Mouse (Mus musculus): Measurements from ENCODE around the gene Myl3. TPM values are rescaled to one million over a fixed set of nuclear protein-coding genes. Genes with fewer than 3 reads are reported as not detected.

The Myl3 gene
- 100 to 1,000 TPM; 322 to 324 TPM for total RNA-seq (2021)
- long read RNA-seq, experiment 1, transcript Myl3-201 (7 exons, 937 nt): major isoform, 213 of 248 reads
- long read RNA-seq, experiment 1, partial matches to known transcripts: 24 of 248 reads
- long read RNA-seq, experiment 1, other reads (novel, unspliced or antisense): 10 of 248 reads
- long read RNA-seq, experiment 2, transcript Myl3-201 (7 exons, 937 nt): major isoform, 213 of 243 reads
- long read RNA-seq, experiment 2, partial matches to known transcripts: 14 of 243 reads
- long read RNA-seq, experiment 2, other reads (novel, unspliced or antisense): 15 of 243 reads

DNA sequence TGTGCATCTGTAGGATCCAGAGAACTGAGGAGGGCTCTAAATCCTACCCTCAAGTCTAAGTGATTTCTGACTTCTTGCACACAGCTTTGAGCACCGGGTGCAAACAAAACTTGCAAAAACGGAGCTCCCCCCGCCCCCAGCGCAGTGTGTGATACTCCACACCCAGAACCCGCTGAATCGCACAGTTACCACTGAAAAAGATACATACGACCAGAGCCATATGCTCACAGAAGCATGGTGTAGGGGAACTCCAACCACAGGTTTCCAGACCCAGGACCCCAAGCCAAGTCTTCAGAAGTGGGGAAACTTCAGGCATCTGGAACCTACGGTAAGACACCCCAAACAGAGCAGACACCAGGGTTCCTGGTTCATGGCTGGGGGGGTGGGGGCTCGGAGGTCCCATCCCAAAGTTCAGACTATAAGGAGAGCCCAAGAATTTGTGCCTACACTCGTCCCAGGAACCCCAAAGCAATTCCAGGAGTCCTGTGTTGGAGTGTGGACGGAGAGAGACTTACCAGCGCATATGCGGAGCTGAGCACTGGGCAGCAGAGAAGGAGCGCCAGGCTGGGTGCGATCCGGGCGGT is at the start of gene Myl3:
TSS of gene Myl3 (plus strand) at position 151 of the 584 bp plus-strand sequence.
- no peak for DNase-seq (ENCODE audit: low spot score in 2 of 2)

GRCm38 (mm10) chr9:110695165-110695755 is 46.4 kb upstream of the Myl3 start:
- no peak for DNase-seq (ENCODE audit: low spot score in 2 of 2)

DNA sequence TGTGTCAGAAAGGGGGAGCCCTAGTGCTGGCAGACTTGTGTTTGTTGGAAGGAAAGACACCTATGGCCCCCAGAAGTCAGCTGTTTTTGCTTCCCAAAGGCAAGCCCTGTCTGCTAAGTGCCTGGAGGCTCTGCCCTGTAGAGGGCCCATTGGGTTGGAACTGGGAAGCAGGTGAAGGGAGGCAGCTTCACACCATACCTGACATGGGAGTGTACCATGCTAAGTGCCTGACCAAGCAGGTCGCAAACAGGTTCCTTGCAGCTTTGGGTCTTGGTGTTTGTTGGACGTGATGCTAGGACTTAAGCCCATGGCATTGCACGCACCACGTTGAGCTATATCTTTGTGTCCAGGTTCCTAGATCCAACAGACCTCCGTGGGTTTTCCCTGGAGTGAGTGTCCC is 45.2 kb upstream of the Myl3 start:
- no peak for DNase-seq (ENCODE audit: low spot score in 2 of 2)

GRCm38 (mm10) chr9:110697465-110697864 is 44.2 kb upstream of the Myl3 start:
- DNase-seq (ENCODE audit: low spot score in 2 of 2): no peak

- no peak for DNase-seq (ENCODE audit: low spot score in 2 of 2)
These were observed 42.1 kb upstream of the Myl3 start for GRCm38 (mm10) chr9:110699574-110699973.

DNA sequence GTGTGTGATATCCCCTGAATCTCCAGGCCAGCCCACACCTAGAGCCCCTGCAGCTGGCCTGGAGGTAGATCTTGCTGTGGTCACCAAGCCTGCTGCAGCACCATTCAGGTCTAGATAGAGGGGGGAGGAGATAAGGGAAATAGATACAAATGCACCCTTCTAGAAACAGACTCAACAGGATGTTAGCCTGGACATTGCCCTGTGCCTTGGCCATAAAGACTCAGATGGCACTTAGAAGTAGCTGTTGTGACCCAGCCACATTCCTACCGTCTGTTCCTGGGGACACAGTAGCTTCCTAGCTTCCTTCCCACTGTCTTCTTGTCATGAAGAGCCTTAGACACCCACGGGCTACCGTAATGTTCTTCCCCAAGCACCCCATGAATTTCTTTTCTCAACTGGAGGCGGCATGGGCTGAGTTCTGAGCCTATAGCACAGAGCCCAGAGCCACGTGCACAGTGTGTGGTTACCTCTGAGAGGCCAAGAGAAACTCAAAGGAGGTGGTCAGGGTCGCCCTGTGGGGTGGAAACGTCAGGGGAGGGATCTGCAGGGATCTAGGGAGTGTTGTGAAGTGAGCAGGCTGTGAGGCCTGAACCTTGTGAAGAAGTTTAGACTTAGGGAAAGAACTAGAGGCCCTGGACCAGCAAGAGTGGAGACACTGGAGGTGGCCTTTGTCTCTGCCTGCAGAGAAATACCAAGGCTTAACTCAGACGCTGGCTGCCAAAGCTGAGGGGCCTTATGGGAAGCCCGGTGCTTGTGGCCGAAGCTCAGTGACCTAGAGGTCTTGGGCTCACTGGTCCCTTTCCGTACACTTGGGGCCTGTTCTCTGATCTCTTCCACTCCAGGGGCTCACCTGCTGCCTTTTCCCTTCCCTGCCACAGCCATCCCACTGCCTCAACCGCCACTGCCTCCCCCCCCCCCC is 40.3 kb upstream of the Myl3 start:
- no peak for DNase-seq (ENCODE audit: low spot score in 2 of 2)

- no peak for DNase-seq (ENCODE audit: low spot score in 2 of 2)
These were observed 38.8 kb upstream of the Myl3 start for GRCm38 (mm10) chr9:110702848-110703247.

GRCm38 (mm10) chr9:110703951-110704350 is 37.7 kb upstream of the Myl3 start:
- no peak for DNase-seq (ENCODE audit: low spot score in 2 of 2)

DNA sequence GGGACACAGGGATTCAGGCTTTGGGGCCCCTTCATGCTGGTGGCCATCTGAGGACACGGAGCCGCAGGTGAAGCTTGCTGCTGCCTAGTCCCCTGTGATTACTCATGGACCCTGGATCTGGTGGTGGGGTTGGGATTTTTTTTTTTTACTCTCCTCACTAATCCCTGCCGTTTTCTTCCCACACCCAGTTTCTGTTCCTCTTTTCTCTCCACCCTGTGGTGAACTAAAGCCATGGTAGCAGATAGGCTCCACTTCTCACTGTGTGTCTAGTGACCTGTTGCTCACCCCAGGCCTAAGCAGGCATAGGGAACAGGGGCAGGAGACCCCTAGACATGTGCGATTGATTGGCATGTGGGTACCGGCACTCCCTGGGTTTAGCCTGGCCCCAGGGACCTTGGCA is 34.9 kb upstream of the Myl3 start:
- DNase-seq (ENCODE audit: low spot score in 2 of 2): no peak

DNA sequence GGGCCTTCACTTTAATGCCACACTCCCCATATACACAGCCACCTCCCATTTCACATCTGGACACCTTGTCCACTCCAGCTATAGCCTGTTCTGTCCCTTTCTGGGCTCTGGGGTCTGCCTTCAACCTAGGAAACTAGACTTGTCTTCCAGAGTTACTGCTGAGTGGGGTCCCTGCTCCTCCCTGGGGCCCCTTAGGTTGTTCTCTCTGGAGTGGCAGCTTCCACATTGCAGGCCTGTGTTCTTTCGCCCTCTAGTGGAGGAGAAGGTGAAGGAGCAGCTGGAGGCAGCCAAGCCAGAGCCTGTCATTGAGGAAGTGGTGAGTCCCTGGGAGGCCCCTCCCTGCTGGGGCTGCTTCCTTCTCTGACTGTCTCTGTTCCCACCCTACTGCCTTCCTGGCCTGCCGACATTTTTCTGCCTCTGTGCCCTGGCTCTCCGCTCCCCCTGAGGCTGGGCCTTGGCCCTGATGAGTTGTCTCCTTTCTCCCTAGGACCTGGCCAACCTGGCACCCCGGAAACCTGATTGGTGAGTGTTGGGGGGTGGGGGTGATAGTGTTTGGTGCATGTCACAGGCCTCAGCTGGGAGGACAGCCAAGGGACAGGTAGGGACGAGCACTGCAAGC is 31.9 kb upstream of the Myl3 start:
- DNase-seq (ENCODE audit: low spot score in 2 of 2): peak; percentile 47 to 75

- no peak for DNase-seq (ENCODE audit: low spot score in 2 of 2)
These were observed 30.1 kb upstream of the Myl3 start for GRCm38 (mm10) chr9:110711532-110711931.

- DNase-seq (ENCODE audit: low spot score in 2 of 2): no peak
These were observed 29.7 kb upstream of the Myl3 start for GRCm38 (mm10) chr9:110711996-110712395.

DNA sequence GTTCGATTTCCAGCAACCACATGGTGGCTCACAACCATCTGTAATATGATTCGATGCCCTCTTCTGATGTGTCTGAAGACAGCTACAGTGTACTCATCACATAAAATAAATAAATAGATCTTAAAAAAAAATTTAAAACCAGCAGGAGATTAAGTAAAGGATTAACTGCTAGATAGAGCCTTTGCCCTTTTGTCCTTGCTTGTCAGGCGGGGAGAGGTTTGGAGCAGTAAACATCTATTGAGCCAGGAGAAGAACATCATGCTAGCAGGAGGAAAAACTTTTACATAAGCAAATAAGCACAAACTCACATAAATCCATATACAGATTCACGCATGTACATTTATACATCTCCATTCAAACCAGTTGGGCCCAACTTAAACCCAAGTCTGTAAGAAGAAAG is 29.1 kb upstream of the Myl3 start:
- DNase-seq (ENCODE audit: low spot score in 2 of 2): no peak

GRCm38 (mm10) chr9:110713389-110713788 is 28.3 kb upstream of the Myl3 start:
- no peak for DNase-seq (ENCODE audit: low spot score in 2 of 2)

GRCm38 (mm10) chr9:110715426-110715825 is 26.2 kb upstream of the Myl3 start:
- DNase-seq (ENCODE audit: low spot score in 2 of 2): no peak

DNA sequence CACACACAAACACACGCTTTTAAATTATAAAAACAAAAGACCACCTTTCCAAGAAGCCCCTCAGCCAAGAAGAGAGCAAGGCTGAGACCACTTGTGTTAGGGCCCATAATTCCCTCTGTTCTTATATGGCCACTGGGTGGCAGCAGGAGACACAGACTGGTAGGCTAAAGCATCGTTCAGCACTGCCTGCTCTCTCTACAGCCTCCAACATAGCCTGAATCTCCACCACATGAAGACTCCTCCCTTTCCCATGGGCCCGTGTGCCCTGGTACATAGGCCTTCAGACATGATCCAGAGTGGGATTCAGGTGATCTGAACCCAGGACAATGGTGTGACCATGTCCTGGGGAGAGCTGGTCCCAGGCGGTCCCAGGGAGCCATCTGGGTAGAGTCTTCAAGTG is 24.9 kb upstream of the Myl3 start:
- peak in 1 of 2 experiments; percentile 65 for DNase-seq (ENCODE audit: low spot score in 2 of 2)

DNA sequence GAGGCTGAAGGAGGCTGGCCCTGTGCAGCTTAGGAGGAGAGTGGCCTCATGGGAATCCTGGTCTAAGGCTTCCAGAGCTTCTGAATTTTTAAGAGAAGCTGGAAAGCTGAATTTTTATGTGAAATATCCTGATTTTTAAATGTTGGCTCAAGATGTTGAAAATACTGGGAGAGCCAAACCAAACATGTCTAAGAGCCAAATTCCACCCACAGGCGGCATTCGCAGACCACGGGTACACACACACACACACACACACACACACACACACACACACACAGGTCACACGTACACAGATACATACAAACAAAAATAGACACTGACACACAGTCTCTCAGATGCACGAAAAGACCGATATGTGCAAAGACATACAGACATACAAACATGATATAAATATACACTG is 23.6 kb upstream of the Myl3 start:
- DNase-seq (ENCODE audit: low spot score in 2 of 2): no peak

GRCm38 (mm10) chr9:110718810-110719209 is 22.9 kb upstream of the Myl3 start:
- DNase-seq (ENCODE audit: low spot score in 2 of 2): no peak

GRCm38 (mm10) chr9:110719977-110720376 is 21.7 kb upstream of the Myl3 start:
- DNase-seq (ENCODE audit: low spot score in 2 of 2): no peak

GRCm38 (mm10) chr9:110722060-110722459 is 19.6 kb upstream of the Myl3 start:
- DNase-seq (ENCODE audit: low spot score in 2 of 2): no peak

GRCm38 (mm10) chr9:110725721-110726135 is 15.9 kb upstream of the Myl3 start:
- peak in 1 of 2 experiments; percentile 55 for DNase-seq (ENCODE audit: low spot score in 2 of 2)

Measured in gastrocnemius, postnatal 4 days (tissue).